Mouse (Mus musculus): ENCODE results near the gene Rps11. TPM values are rescaled to one million over a fixed set of nuclear protein-coding genes. Genes with fewer than 3 reads are reported as not detected.
A peak's percentile ranks its signal among the peaks of the same experiment; 100 is the strongest.

Rps11 gene
- polyA plus RNA-seq, 1 experiment from 2014 or later: 1,305 TPM

GRCm38 (mm10) chr7:45141319-45141718, 17.1 kb upstream of the Rps11 start:
- Histone ChIP-seq H3K4me2 (no peak overlapping the region), H3K4me3 (ENCODE audit: low read depth, low read length) (no peak overlapping the region), H3K27me3 (ENCODE audit: control insufficient read depth, insufficient read depth, low read length) (no peaks in the 10 kb centered on the region), H3K36me3 (ENCODE audit: control insufficient read depth, insufficient read depth, low read length) (peaks cover 3% of the 10 kb centered on the region), H3K4me1 (ENCODE audit: control insufficient read depth, insufficient read depth, low read length) (peaks cover 8% of the 10 kb centered on the region; the same call in 1 of the 2 replicates), H3K9ac (ENCODE audit: low read depth, low read length) (no peak overlapping the region), H3K9me3 (replicated peaks; ENCODE audit: control insufficient read depth, low read length) (no peaks in the 10 kb centered on the region), H3K27ac (ENCODE audit: low read depth, low read length) (no peak overlapping the region)
- no peak for ATAC-seq (replicated peaks; ENCODE audit: insufficient number of reproducible peaks, low FRiP score, low TSS enrichment)
- WGBS (ENCODE audit: insufficient replicate concordance): 87% methylated on average over 3 of the region's 3 CpGs

- Histone ChIP-seq H3K9me3 (replicated peaks; ENCODE audit: control insufficient read depth, low read length) (no peaks in the 10 kb centered on the region), H3K27ac (ENCODE audit: low read depth, low read length) (no peak overlapping the region)
- WGBS (ENCODE audit: insufficient replicate concordance): 76% methylated on average over 8 of the region's 8 CpGs
Measured at GRCm38 (mm10) chr7:45139904-45140723, 15.9 kb upstream of the Rps11 start.

GRCm38 (mm10) chr7:45138403-45138802, 14.2 kb upstream of the Rps11 start:
- no peak overlapping the region for H3K4me3 ChIP-seq (ENCODE audit: low read depth, low read length)
- H3K27ac ChIP-seq (ENCODE audit: low read depth, low read length): peak overlapping the region; percentile 74; the same call in 1 of the 2 replicates
- WGBS (ENCODE audit: insufficient replicate concordance): 65% methylated on average over 1 of the region's 1 CpGs
- H3K36me3 ChIP-seq (ENCODE audit: control insufficient read depth, insufficient read depth, low read length): no peaks in the 10 kb centered on the region; the same call in 1 of the 2 replicates
- peaks cover 8% of the 10 kb centered on the region for H3K4me1 ChIP-seq (ENCODE audit: control insufficient read depth, insufficient read depth, low read length)
- no peak overlapping the region; the same call in 1 of the 2 replicates for H3K9ac ChIP-seq (ENCODE audit: low read depth, low read length)
- H3K9me3 ChIP-seq (replicated peaks; ENCODE audit: control insufficient read depth, low read length): no peaks in the 10 kb centered on the region
- H3K27me3 ChIP-seq (ENCODE audit: control insufficient read depth, insufficient read depth, low read length): peaks cover 4% of the 10 kb centered on the region; the same call in 1 of the 2 replicates
- H3K4me2 ChIP-seq: peak overlapping the region; percentile 0
- no peak for ATAC-seq (replicated peaks; ENCODE audit: insufficient number of reproducible peaks, low FRiP score, low TSS enrichment)

More at GRCm38 (mm10) chr7:45139904-45140723, 15.9 kb upstream of the Rps11 start:
- H3K27me3 ChIP-seq (ENCODE audit: control insufficient read depth, insufficient read depth, low read length): peaks cover 4% of the 10 kb centered on the region; the same call in 1 of the 2 replicates
- no peak overlapping the region for H3K4me3 ChIP-seq (ENCODE audit: low read depth, low read length)
- no peak overlapping the region for H3K9ac ChIP-seq (ENCODE audit: low read depth, low read length)
- no peaks in the 10 kb centered on the region; the same call in none of the 2 replicates for H3K36me3 ChIP-seq (ENCODE audit: control insufficient read depth, insufficient read depth, low read length)
- H3K4me2 ChIP-seq: no peak overlapping the region
- peaks cover 8% of the 10 kb centered on the region for H3K4me1 ChIP-seq (ENCODE audit: control insufficient read depth, insufficient read depth, low read length)
- no peak for ATAC-seq (replicated peaks; ENCODE audit: insufficient number of reproducible peaks, low FRiP score, low TSS enrichment)

- H3K9me3 ChIP-seq (replicated peaks; ENCODE audit: control insufficient read depth, low read length): no peaks in the 10 kb centered on the region
- H3K27me3 ChIP-seq (ENCODE audit: control insufficient read depth, insufficient read depth, low read length): peaks cover 4% of the 10 kb centered on the region; the same call in 1 of the 2 replicates
- H3K4me3 ChIP-seq (ENCODE audit: low read depth, low read length): no peak overlapping the region
- H3K4me2 ChIP-seq: peak overlapping the region; percentile 88
- 0 out of 2 replicates have a peak overlapping the region, but pooled peaks have one; percentile 7 for H3K9ac ChIP-seq (ENCODE audit: low read depth, low read length)
- WGBS (ENCODE audit: insufficient replicate concordance): 57% methylated on average over 12 of the region's 12 CpGs
- H3K27ac ChIP-seq (ENCODE audit: low read depth, low read length): peak overlapping the region; percentile 74
- no peaks in the 10 kb centered on the region for H3K36me3 ChIP-seq (ENCODE audit: control insufficient read depth, insufficient read depth, low read length)
- H3K4me1 ChIP-seq (ENCODE audit: control insufficient read depth, insufficient read depth, low read length): peaks cover 8% of the 10 kb centered on the region
- ATAC-seq (replicated peaks; ENCODE audit: insufficient number of reproducible peaks, low FRiP score, low TSS enrichment): peak; percentile 58
Measured at GRCm38 (mm10) chr7:45137171-45138006, 13.2 kb upstream of the Rps11 start.

- H3K9ac ChIP-seq (ENCODE audit: low read depth, low read length): peak within 1 kb of the TSS; percentile 80
- WGBS (ENCODE audit: insufficient replicate concordance): 2% methylated on average over 29 of the region's 29 CpGs
- no peaks in the 10 kb centered on the region for H3K36me3 ChIP-seq (ENCODE audit: control insufficient read depth, insufficient read depth, low read length)
- peak; percentile 71 for ATAC-seq (replicated peaks; ENCODE audit: insufficient number of reproducible peaks, low FRiP score, low TSS enrichment)
- peaks cover 11% of the 10 kb centered on the region for H3K4me1 ChIP-seq (ENCODE audit: control insufficient read depth, insufficient read depth, low read length)
- H3K27me3 ChIP-seq (ENCODE audit: control insufficient read depth, insufficient read depth, low read length): peaks cover 4% of the 10 kb centered on the region; the same call in 1 of the 2 replicates
- H3K27ac ChIP-seq (ENCODE audit: low read depth, low read length): peak within 1 kb of the TSS; percentile 77
- peak within 1 kb of the TSS; percentile 71 for H3K4me3 ChIP-seq (ENCODE audit: low read depth, low read length)
- H3K4me2 ChIP-seq: peak within 1 kb of the TSS; percentile 88
- H3K9me3 ChIP-seq (replicated peaks; ENCODE audit: control insufficient read depth, low read length): no peaks in the 10 kb centered on the region
Measured at GRCm38 (mm10) chr7:45135993-45136567, 11.8 kb upstream of the Rps11 start, which contains the start of the genes Gm45713 and Flt3l. Gene Gm45713 (minus strand): TSS chr7:45136231. Gene Flt3l (minus strand): TSS chr7:45136432.

GRCm38 (mm10) chr7:45135370-45135769, 11.1 kb upstream of the Rps11 start:
- H3K4me3 ChIP-seq (ENCODE audit: low read depth, low read length): peak overlapping the region; percentile 71
- ATAC-seq (replicated peaks; ENCODE audit: insufficient number of reproducible peaks, low FRiP score, low TSS enrichment): no peak
- 68% methylated on average over 3 of the region's 3 CpGs for WGBS (ENCODE audit: insufficient replicate concordance)
- H3K4me1 ChIP-seq (ENCODE audit: control insufficient read depth, insufficient read depth, low read length): peaks cover 11% of the 10 kb centered on the region
- no peaks in the 10 kb centered on the region for H3K36me3 ChIP-seq (ENCODE audit: control insufficient read depth, insufficient read depth, low read length)
- H3K9me3 ChIP-seq (replicated peaks; ENCODE audit: control insufficient read depth, low read length): no peaks in the 10 kb centered on the region
- peak overlapping the region; percentile 77 for H3K27ac ChIP-seq (ENCODE audit: low read depth, low read length)
- peak overlapping the region; percentile 88 for H3K4me2 ChIP-seq
- H3K27me3 ChIP-seq (ENCODE audit: control insufficient read depth, insufficient read depth, low read length): peaks cover 4% of the 10 kb centered on the region; the same call in 1 of the 2 replicates
- peak overlapping the region; percentile 80 for H3K9ac ChIP-seq (ENCODE audit: low read depth, low read length)

- H3K4me3 ChIP-seq (ENCODE audit: low read depth, low read length): no peak overlapping the region
- peak overlapping the region; percentile 77; the same call in 1 of the 2 replicates for H3K27ac ChIP-seq (ENCODE audit: low read depth, low read length)
- 7% methylated on average over 12 of the region's 12 CpGs for WGBS (ENCODE audit: insufficient replicate concordance)
- H3K27me3 ChIP-seq (ENCODE audit: control insufficient read depth, insufficient read depth, low read length): peaks cover 4% of the 10 kb centered on the region; the same call in 1 of the 2 replicates
- ATAC-seq (replicated peaks; ENCODE audit: insufficient number of reproducible peaks, low FRiP score, low TSS enrichment): peak; percentile 32
- peak overlapping the region; percentile 88 for H3K4me2 ChIP-seq
- H3K36me3 ChIP-seq (ENCODE audit: control insufficient read depth, insufficient read depth, low read length): no peaks in the 10 kb centered on the region
- peaks cover 14% of the 10 kb centered on the region for H3K4me1 ChIP-seq (ENCODE audit: control insufficient read depth, insufficient read depth, low read length)
- H3K9ac ChIP-seq (ENCODE audit: low read depth, low read length): no peak overlapping the region
- H3K9me3 ChIP-seq (replicated peaks; ENCODE audit: control insufficient read depth, low read length): no peaks in the 10 kb centered on the region
Measured at GRCm38 (mm10) chr7:45134544-45135026, 10.3 kb upstream of the Rps11 start.

Data from heart, embryonic 11.5 days (tissue).